Mouse (Mus musculus): ENCODE measurements around the gene Orai3.

DNA sequence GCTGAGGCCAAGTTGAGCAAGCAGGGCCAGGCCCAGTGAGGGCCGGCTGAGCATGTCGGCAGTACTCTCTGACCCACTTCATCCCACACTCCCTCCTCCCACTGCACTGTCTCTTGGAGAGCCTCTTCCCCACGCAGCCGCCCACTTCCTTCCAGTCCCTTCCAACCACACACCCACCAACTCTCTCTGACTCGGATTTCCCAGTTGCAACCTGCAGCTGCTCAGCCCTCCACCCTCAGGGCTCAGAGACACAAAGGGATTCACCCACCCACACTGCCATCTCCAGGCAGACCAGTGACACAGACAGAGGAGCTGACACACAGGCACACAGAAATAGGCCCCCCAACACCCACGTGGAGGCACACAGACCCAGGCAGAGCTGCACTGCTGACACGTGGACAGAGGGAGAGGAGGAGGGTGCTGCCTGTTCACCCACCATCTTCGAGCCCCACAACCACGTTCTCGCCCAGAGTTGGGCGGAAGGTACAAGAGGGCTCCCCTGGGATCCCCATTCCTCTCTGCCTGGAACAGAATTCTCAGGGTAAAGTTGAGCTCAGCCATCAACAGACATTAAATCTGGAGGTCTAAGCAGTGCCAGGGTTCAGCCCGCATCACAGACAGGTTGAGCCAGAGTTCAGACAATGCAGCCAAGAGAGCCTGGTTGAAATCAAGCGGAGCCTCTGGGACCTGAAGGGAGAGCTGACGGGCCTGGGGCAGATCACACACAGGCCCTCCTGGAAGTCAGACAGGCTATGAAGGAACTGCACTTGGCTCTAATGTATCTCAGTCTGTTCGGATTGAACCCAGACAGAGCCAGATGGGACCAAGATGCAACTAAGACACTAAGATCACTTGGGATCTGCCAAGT is 46.6 kb downstream of the Orai3 start:
- TF ChIP-seq MAX (IDR thresholded peaks at IDR 0.05; ENCODE audit: low read length) (no peak; the same call in 1 of the 2 replicates), POLR2A (IDR thresholded peaks at IDR 0.05; ENCODE audit: low read depth, low read length) (no peak), NELFE (IDR thresholded peaks at IDR 0.05; ENCODE audit: low read depth, low read length) (no peak), ZC3H11A (IDR thresholded peaks at IDR 0.05; ENCODE audit: low read depth, low read length) (no peak), MXI1 (IDR thresholded peaks at IDR 0.05; ENCODE audit: low read depth, low read length) (no peak), KAT2A (IDR thresholded peaks at IDR 0.05; ENCODE audit: insufficient replicate concordance, low read length) (no peak), ZNF384 (IDR thresholded peaks at IDR 0.05; ENCODE audit: low read depth, low read length) (no peak), MYC (IDR thresholded peaks at IDR 0.05; ENCODE audit: low read depth, low read length) (no peak), CHD1 (IDR thresholded peaks at IDR 0.05; ENCODE audit: low read depth, low read length) (no peak), ELF1 (IDR thresholded peaks at IDR 0.05; ENCODE audit: low read depth, low read length) (no peak), CTCF (conservative IDR thresholded peaks at IDR 0.05 in 1 of 2, IDR thresholded peaks at IDR 0.05 in 1 of 2; ENCODE audit: low read depth in 2 of 2, low read length in 2 of 2) (peak in 1 of 2 experiments; percentile 57; a peak in 2 of 4 replicates), ETS1 (conservative IDR thresholded peaks at IDR 0.05; ENCODE audit: low read depth, low read length) (no peak), EP300 (IDR thresholded peaks at IDR 0.05; ENCODE audit: low read length) (no peak), NRF1 (IDR thresholded peaks at IDR 0.05; ENCODE audit: low read depth, low read length) (no peak)

Data from CH12.LX (cell line).